Mouse (Mus musculus): Measurements from ENCODE around the gene Rcan2.

Gene Rcan2

DNA sequence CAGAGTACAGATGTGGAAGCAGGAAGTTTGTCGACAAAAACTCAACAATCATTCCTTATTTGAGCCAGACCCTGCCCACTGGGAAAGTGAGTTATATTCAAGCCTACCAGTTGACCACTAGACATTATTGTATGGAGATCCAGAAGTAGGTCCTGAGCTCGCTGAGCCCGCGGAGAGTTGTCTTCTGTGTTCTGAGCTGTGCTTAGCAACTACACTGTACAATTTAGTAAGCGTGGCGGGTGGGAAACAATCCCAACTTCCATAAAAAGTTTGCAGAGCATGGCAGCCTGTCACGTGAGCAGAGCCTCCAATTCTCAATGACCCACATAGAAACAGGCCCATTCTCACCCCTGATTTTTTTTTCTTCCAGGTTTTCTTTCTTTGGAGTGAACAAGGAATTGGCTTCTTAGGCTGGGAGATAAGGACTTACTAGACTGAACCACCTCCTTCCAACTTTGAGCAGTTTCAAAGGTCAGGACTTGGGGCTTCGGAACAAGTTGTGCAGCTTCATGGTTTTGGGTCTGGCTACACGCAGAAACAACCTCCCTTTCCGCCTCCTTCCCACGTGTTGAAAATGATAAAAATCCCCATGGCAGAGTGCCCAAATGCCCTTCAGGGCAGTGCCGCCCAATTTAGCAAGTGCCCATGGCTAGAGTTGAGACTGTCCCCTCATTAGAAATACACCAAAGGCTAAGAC is 276.1 kb downstream of the Rcan2 start:
- no peak for DNase-seq (ENCODE audit: low read depth, low spot score)

DNA sequence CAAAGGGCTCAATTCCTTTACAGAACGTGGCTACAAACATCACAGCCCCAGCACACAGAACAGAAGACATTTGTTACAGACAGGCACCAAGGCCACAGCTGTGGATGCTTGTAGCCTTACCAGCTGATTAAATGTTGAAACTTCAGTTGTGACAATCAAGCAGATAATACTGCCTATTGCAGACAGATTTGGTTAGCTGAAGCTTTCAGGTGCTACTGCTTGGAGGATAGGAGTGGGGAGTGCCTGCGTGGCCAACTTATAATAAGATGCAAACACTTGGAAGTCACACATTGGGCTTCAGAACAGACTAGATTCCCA is 276.7 kb downstream of the Rcan2 start:
- DNase-seq (ENCODE audit: low read depth, low spot score) = no peak

DNA sequence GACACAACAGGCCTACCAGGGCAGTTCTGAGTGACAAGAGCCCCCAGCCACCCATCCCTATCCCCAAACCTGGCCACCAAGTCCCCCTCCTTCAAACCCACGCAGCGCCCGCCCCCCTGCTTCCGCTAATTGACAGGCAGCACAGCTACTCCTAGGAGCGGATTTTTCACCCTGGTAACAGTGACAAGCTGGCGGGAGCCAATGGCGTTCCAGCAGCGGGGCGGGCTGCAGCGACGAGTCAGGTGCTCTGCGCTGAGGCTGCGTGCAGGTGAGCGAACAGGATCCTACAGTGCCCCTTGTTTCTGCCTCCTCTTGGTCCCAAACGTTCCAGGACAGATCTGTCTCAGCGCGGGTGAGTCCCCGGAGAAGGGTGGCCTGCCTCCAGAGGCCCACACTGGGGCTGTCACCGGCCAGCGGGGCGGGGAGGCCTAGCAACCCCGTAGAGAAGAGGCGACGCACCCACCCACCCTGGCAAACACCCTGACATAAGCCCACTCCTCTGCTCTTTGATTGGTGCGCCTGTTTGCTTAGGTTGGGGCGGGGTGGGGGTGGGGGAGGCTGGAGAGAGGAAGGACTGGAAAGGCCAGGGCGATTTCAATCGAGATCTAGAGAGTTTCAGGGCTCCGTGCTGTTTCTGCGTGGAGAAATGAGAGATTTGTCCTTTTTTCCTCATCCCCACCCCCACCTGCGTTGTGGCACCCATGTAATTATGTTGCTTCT is 277.6 kb downstream of the Rcan2 start, which contains the start of gene Enpp5:
Enpp5 (plus strand) TSS at position 183 of the 720 bp plus-strand sequence.
- DNase-seq (ENCODE audit: low read depth, low spot score) = peak; percentile 55

- DNase-seq (ENCODE audit: low read depth, low spot score) = no peak
Observed at GRCm38 (mm10) chr17:44083156-44083555, 282.0 kb downstream of the Rcan2 start.

- no peak for DNase-seq (ENCODE audit: low read depth, low spot score)
Observed at GRCm38 (mm10) chr17:44088226-44088625, 287.1 kb downstream of the Rcan2 start.

Measured in WW6 (cell line).